In genomic region chr12:54320533-54320932, GRCm38 (mm10) we compare ENCODE assay signal across 17 mouse cellular contexts.
DNase-seq lines count a peak whose midpoint lies in the region; ATAC-seq and TF ChIP-seq lines count a peak whose summit lies in the region.
"Had no signal": no experiment of that assay in that cellular context is flagged by ENCODE, and none has a peak within 500 bp of the region (broad histone marks: within the 10 kb centered on the region; RNA-seq: fewer than 3 reads in every experiment).

No protein-coding gene starts in this region.

- no peak overlapping the region for H3K4me2 ChIP-seq in lung, embryonic 14.5 days
- H3K4me2 ChIP-seq: embryonic facial prominence, embryonic 15.5 days; hindbrain, embryonic 14.5 days; liver, embryonic 12.5 days had no signal

- H3K9me3 ChIP-seq in lung, embryonic 14.5 days (ENCODE audit: low read depth, low read length): no peaks in the 10 kb centered on the region
- H3K9me3 ChIP-seq: embryonic facial prominence, embryonic 15.5 days; liver, embryonic 12.5 days had no signal

- 98% methylated on average over 5 of the region's 5 CpGs for WGBS in heart, adult 2 months
- 91% methylated on average over 5 of the region's 5 CpGs for WGBS in lung, embryonic 14.5 days

- intact Hi-C loops in heart, adult 2 months (cut with DNase I): no loop called here
- intact Hi-C loops in heart, postnatal 25 days (cut with DNase I): no loop called here

- DNase-seq in heart, adult 2 months: no peak
- no peak for DNase-seq in heart, postnatal 25 days (ENCODE audit: low spot score)
- no peak for DNase-seq in lung, embryonic 14.5 days
- no peak for DNase-seq in lung, postnatal 36 days
- DNase-seq in 416B (ENCODE audit: low read depth): peak; percentile 39
- DNase-seq in R1 (ENCODE audit: low read depth, low spot score): peak; percentile 67
- DNase-seq in MN1 (ENCODE audit: low spot score): no peak
- no peak for DNase-seq in right cerebral cortex, postnatal 25 days
- DNase-seq: cerebellum, adult 9-10 months; embryo, embryonic 11 days; gastrocnemius, postnatal 14 days; heart, postnatal 14 days had no signal

- H3K79me2 ChIP-seq in heart, adult 2 months (replicated peaks; ENCODE audit: control insufficient read depth, insufficient read depth, low read length): no peaks in the 10 kb centered on the region

- no peak overlapping the region for H3K4me3 ChIP-seq in heart, adult 2 months
- no peak overlapping the region for H3K4me3 ChIP-seq in lung, embryonic 14.5 days (ENCODE audit: low read depth, low read length)
- H3K4me3 ChIP-seq: embryonic facial prominence, embryonic 15.5 days; forebrain, embryonic 10.5 days; liver, embryonic 12.5 days had no signal

- H3K4me1 ChIP-seq in heart, adult 2 months (ENCODE audit: control insufficient read depth, insufficient read depth, low read length): no peaks in the 10 kb centered on the region
- H3K4me1 ChIP-seq in lung, embryonic 14.5 days (ENCODE audit: insufficient read depth): peaks cover 2% of the 10 kb centered on the region; the same call in 1 of the 2 replicates

- no peak for ATAC-seq in lung, embryonic 14.5 days (ENCODE audit: insufficient read depth)
- ATAC-seq: liver, embryonic 12.5 days; Patski had no signal

- no peak for TF ChIP-seq POLR2A in heart, adult 2 months (IDR thresholded peaks at IDR 0.05; ENCODE audit: insufficient read depth, low read depth, low read length)

- no peaks in the 10 kb centered on the region for H3K36me3 ChIP-seq in heart, adult 2 months (ENCODE audit: control insufficient read depth, insufficient read depth, low read length)
- H3K36me3 ChIP-seq in lung, embryonic 14.5 days (ENCODE audit: insufficient read depth): no peaks in the 10 kb centered on the region
- H3K36me3 ChIP-seq: embryonic facial prominence, embryonic 15.5 days; forebrain, embryonic 10.5 days; liver, embryonic 12.5 days had no signal

- no peaks in the 10 kb centered on the region for H3K27me3 ChIP-seq in heart, adult 2 months (ENCODE audit: control insufficient read depth, insufficient read depth, low read length)
- peaks cover 4% of the 10 kb centered on the region; the same call in 1 of the 2 replicates for H3K27me3 ChIP-seq in lung, embryonic 14.5 days (ENCODE audit: insufficient read depth, low read length)
- H3K27me3 ChIP-seq: embryonic facial prominence, embryonic 15.5 days; Patski had no signal

- 0 out of 2 replicates have a peak, but pooled peaks have one; percentile 19 for TF ChIP-seq CTCF in heart, adult 2 months (IDR thresholded peaks at IDR 0.05)
- TF ChIP-seq CTCF in lung, embryonic 14.5 days (IDR thresholded peaks at IDR 0.05; ENCODE audit: low read depth): peak; percentile 19; the same call in 1 of the 2 replicates

- no peak overlapping the region for H3K27ac ChIP-seq in heart, adult 2 months
- no peak overlapping the region for H3K27ac ChIP-seq in lung, embryonic 14.5 days (ENCODE audit: low read depth)
- H3K27ac ChIP-seq: embryonic facial prominence, embryonic 15.5 days; forebrain, embryonic 10.5 days; hindbrain, embryonic 14.5 days; liver, embryonic 12.5 days had no signal

- H3K9ac ChIP-seq in heart, adult 2 months (ENCODE audit: low read depth, low read length): no peak overlapping the region
- H3K9ac ChIP-seq in lung, embryonic 14.5 days: no peak overlapping the region
- H3K9ac ChIP-seq: embryonic facial prominence, embryonic 15.5 days; hindbrain, embryonic 14.5 days; liver, embryonic 12.5 days had no signal

- TF ChIP-seq EP300 in heart, adult 2 months (IDR thresholded peaks at IDR 0.05; ENCODE audit: insufficient read depth, low read depth, low read length): no peak

Comparison
In these comparisons a context has a peak if more than half of its experiments do, and no peak if none do; other contexts are left out.
1. DNase-seq: peak in 416B (single experiment) and R1 (single experiment); none in heart, adult 2 months (0 of 2), heart, postnatal 25 days (single experiment), lung, embryonic 14.5 days (single experiment), lung, postnatal 36 days (single experiment), MN1 (single experiment) and right cerebral cortex, postnatal 25 days (single experiment).